Mouse (Mus musculus) neural tube, embryonic 14.5 days (tissue): ENCODE data around the gene Aunip. TPM values are rescaled to one million over a fixed set of nuclear protein-coding genes. Genes with fewer than 3 reads are reported as not detected.

Source experiments
- ATAC-seq: fragments of 200-750 bp; cut with Nextera tagmentation; 2 replicates; pipeline ENCODE4 v1.8.0; 2017; ENCODE audit warnings: low read depth, mild to moderate bottlenecking, moderate TSS enrichment, moderate library complexity
- H3K27ac ChIP-seq: fragments of 300-500 bp; sonication (generic); 2 replicates; pipeline ENCODE4 v1.5.1; 2014; ENCODE audit warnings: low read depth, mild to moderate bottlenecking, control low read depth, low read length, moderate library complexity, mixed read lengths
- H3K27me3 ChIP-seq: fragments of 300-500 bp; sonication (generic); 2 replicates; pipeline ENCODE4 v1.6.1; 2014; ENCODE audit warnings: low read length; ENCODE audit not compliant: control insufficient read depth, insufficient read depth
- H3K36me3 ChIP-seq: fragments of 300-500 bp; sonication (generic); 2 replicates; pipeline ENCODE4 v1.6.1; 2014; ENCODE audit warnings: low read length, mixed read lengths; ENCODE audit not compliant: control insufficient read depth, insufficient read depth
- H3K4me1 ChIP-seq: fragments of 300-500 bp; sonication (generic); 2 replicates; pipeline ENCODE4 v1.6.1; 2014; ENCODE audit warnings: low read length; ENCODE audit not compliant: control insufficient read depth, insufficient read depth
- H3K4me2 ChIP-seq: fragments of 300-500 bp; sonication (generic); 2 replicates; pipeline ENCODE4 v1.6.1; 2014; ENCODE audit warnings: mild to moderate bottlenecking, low read depth, low read length, control low read depth
- H3K4me3 ChIP-seq: fragments of 300-500 bp; sonication (generic); 2 replicates; pipeline ENCODE4 v1.5.1; 2014; ENCODE audit warnings: low read depth, low read length, control low read depth, mixed read lengths
- H3K9ac ChIP-seq: fragments of 300-500 bp; sonication (generic); replicated peaks from 2 replicates; pipeline ENCODE4 v1.6.1; 2014; ENCODE audit warnings: low read depth, mild to moderate bottlenecking, control low read depth, low read length, mixed read lengths
- H3K9me3 ChIP-seq: fragments of 300-500 bp; sonication (generic); 2 replicates; pipeline ENCODE4 v1.6.1; 2016; ENCODE audit warnings: low read length; ENCODE audit not compliant: control insufficient read depth
- WGBS: fragments of 180-500 bp; shearing (Covaris S2); extraction: QIAGEN DNeasy Blood & Tissue Kit; methylation state at CpG from one replicate; pipeline ENCODE4 v1.1.7; 2014; 5-methylcytosine and 5-hydroxymethylcytosine counted together
- polyA plus RNA-seq: library from polyadenylated mRNA; unstranded; fragments of >200 nt; fragmentation: Nextera tagmentation; extraction: Ambion mirVana; gene quantifications from 2 replicates; pipeline ENCODE4 v1.2.1, GENCODE M21; 2014

The Aunip gene
- polyA plus RNA-seq, 1 experiment from 2014 or later, result 0.43 TPM

DNA sequence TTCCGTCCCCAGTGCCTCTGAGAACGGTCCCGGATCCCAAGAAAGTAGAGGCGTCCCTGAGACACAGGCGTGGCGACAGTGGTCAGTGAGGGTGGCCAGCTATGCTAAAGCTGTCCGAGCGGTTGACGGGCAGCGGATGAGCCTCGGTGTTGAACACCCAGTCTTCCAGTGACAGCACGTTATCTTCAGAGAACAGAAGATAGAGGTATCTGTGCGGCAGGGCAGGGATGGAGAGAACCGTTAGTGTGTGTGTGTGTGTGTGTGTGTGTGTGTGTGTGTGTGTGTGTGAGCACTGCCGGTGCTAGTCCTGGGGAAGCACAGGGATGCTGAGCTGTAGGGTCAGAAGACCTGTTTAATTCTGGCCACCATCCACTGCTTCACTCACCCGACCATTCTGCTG, 52.8 kb downstream of the Aunip start:
- 92% methylated on average over 16 of the region's 16 CpGs for WGBS

GRCm38 (mm10) chr4:134564093-134564492, 53.3 kb downstream of the Aunip start:
- H3K9me3 ChIP-seq, result no peaks in the 10 kb centered on the region
- no peak overlapping the region for H3K9ac ChIP-seq
- no peak overlapping the region for H3K4me3 ChIP-seq
- H3K36me3 ChIP-seq, result no peaks in the 10 kb centered on the region
- 80% methylated on average over 6 of the region's 6 CpGs for WGBS
- no peaks in the 10 kb centered on the region for H3K4me1 ChIP-seq
- H3K27ac ChIP-seq, result no peak overlapping the region
- ATAC-seq, result no peak
- H3K4me2 ChIP-seq, result no peak overlapping the region
- no peaks in the 10 kb centered on the region for H3K27me3 ChIP-seq

More for the DNA sequence above, 52.8 kb downstream of the Aunip start:
- no peak overlapping the region for H3K9ac ChIP-seq
- H3K9me3 ChIP-seq, result no peaks in the 10 kb centered on the region
- ATAC-seq, result no peak
- H3K4me2 ChIP-seq, result no peak overlapping the region
- H3K4me3 ChIP-seq, result no peak overlapping the region
- H3K27me3 ChIP-seq, result no peaks in the 10 kb centered on the region
- H3K36me3 ChIP-seq, result no peaks in the 10 kb centered on the region
- H3K4me1 ChIP-seq, result no peaks in the 10 kb centered on the region
- H3K27ac ChIP-seq, result no peak overlapping the region

- Histone ChIP-seq H3K9ac (no peak overlapping the region), H3K27ac (peak overlapping the region; percentile 60), H3K27me3 (no peaks in the 10 kb centered on the region), H3K9me3 (no peaks in the 10 kb centered on the region), H3K4me1 (no peaks in the 10 kb centered on the region), H3K4me2 (no peak overlapping the region), H3K4me3 (no peak overlapping the region), H3K36me3 (no peaks in the 10 kb centered on the region)
- WGBS, result 10% methylated on average over 19 of the region's 19 CpGs
- ATAC-seq, result peak; percentile 75; the same call in 1 of the 2 replicates
These were observed 56.8 kb downstream of the Aunip start for GRCm38 (mm10) chr4:134567377-134568226.

- no peak overlapping the region for H3K4me3 ChIP-seq
- no peak overlapping the region for H3K9ac ChIP-seq
- no peak overlapping the region for H3K27ac ChIP-seq
- no peak for ATAC-seq
- 66% methylated on average over 6 of the region's 6 CpGs for WGBS
- no peaks in the 10 kb centered on the region for H3K36me3 ChIP-seq
- no peak overlapping the region for H3K4me2 ChIP-seq
- no peaks in the 10 kb centered on the region for H3K9me3 ChIP-seq
- H3K27me3 ChIP-seq, result no peaks in the 10 kb centered on the region
- no peaks in the 10 kb centered on the region for H3K4me1 ChIP-seq
These were observed 58.4 kb downstream of the Aunip start for GRCm38 (mm10) chr4:134569205-134569604.

GRCm38 (mm10) chr4:134569831-134570230, 59.0 kb downstream of the Aunip start:
- no peak overlapping the region for H3K4me3 ChIP-seq
- no peak overlapping the region for H3K4me2 ChIP-seq
- H3K27me3 ChIP-seq, result no peaks in the 10 kb centered on the region
- no peaks in the 10 kb centered on the region for H3K4me1 ChIP-seq
- H3K36me3 ChIP-seq, result no peaks in the 10 kb centered on the region
- H3K9ac ChIP-seq, result no peak overlapping the region
- WGBS, result 82% methylated on average over 8 of the region's 8 CpGs
- no peak overlapping the region for H3K27ac ChIP-seq
- ATAC-seq, result no peak
- no peaks in the 10 kb centered on the region for H3K9me3 ChIP-seq

DNA sequence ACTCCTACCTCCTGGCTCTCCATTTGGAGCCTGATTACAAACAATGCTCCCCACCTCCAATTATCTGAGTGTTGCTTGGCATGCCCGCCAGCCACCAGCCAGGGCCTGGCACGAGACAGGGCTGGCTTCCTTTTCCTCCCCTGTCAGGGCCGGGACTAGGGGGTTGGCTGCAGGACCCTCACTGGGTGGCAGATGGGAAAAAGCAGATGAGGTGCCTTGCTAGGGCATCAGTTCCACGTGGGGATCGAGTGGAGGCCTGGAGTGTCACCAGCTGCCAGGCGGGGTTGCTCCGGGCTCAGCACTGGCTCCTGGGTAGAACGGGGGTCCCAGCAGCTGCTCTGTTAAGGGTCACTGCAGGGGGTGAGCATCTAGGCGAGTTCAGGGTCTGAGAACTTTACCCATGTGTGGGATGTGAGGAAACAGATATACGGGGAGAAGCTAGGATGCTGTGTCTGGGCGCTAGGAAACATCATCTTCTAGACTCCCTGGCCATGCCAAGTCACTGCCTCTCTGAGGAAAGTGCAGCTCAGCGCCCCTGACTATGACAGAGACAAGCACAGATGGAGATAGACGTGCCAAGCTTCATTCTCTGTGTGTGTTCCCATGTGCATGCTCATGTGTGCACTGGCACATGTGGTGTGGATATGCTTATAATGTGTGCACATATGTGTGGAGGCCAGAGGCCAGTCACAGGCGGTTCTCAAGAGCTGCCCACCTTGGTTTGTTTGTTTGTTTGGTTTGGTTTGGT, 60.1 kb downstream of the Aunip start:
- Histone ChIP-seq H3K9ac (no peak overlapping the region), H3K27ac (peak overlapping the region; percentile 44), H3K9me3 (no peaks in the 10 kb centered on the region), H3K36me3 (no peaks in the 10 kb centered on the region), H3K4me2 (no peak overlapping the region), H3K4me1 (no peaks in the 10 kb centered on the region), H3K4me3 (no peak overlapping the region), H3K27me3 (no peaks in the 10 kb centered on the region)
- ATAC-seq, result 0 out of 2 replicates have a peak, but pooled peaks have one; percentile 39
- 49% methylated on average over 14 of the region's 14 CpGs for WGBS

DNA sequence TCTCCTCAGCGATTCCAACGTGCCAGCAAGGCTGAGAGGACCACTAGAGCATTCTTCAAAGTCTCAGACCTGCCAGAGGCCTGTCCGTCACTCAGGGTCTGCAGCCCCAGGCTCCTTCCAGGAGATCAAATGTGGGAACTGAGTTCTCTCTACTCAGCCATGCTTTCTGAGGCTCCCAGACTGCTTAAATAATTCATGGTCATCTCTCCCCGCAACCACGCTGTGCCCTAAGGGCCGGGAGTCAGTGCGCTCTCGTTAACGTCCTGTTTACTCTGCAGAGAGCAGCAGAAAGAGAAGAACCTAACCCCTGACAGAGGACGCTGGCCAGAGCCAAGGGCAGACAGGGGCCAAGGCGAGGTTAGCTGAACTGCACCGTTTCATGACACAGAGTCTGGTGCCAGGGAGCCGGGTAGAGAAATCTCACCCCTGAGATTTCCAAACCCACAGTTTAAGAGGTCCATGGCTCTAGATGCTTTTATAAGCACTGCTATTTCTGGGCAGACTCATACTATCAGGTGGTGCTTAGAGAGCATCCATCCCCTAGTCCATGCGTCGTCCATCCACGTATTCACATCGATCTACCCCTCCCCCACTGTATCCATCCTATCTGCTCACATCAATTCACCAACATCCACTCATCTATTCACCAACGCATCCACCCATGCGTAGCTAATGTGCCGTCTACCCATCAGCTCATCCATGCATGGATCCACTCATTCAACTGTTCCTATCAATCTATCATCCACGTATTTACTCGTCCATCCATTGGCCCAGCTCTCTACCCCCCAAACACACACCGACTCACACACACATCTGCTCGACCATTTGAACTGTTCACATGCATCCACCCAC, 61.9 kb downstream of the Aunip start:
- H3K27ac ChIP-seq, result no peak overlapping the region

More for the DNA sequence above, 61.9 kb downstream of the Aunip start:
- Histone ChIP-seq H3K9me3 (no peaks in the 10 kb centered on the region), H3K27me3 (no peaks in the 10 kb centered on the region), H3K4me1 (no peaks in the 10 kb centered on the region), H3K36me3 (no peaks in the 10 kb centered on the region), H3K4me2 (no peak overlapping the region), H3K9ac (no peak overlapping the region), H3K4me3 (no peak overlapping the region)
- WGBS, result 62% methylated on average over 24 of the region's 24 CpGs
- no peak for ATAC-seq
